Mouse (Mus musculus) heart, adult 9 months (tissue): ENCODE data around the gene Ttc28.

Source experiments
- DNase-seq, 2 experiments: peaks; one replicate each; pipeline ENCODE4 v3.0.0; 2022; ENCODE audit warnings: low spot score in 2 of 2

Ttc28 gene

GRCm38 (mm10) chr5:111270246-111271002 lies 390.8 kb downstream of the Ttc28 start:
- no peak for DNase-seq

GRCm38 (mm10) chr5:111273589-111273988 lies 394.0 kb downstream of the Ttc28 start:
- peak; percentile 68 to 84 for DNase-seq

GRCm38 (mm10) chr5:111274948-111275347 lies 395.3 kb downstream of the Ttc28 start:
- no peak for DNase-seq

GRCm38 (mm10) chr5:111284420-111285175 lies 405.0 kb downstream of the Ttc28 start:
- no peak for DNase-seq

DNA sequence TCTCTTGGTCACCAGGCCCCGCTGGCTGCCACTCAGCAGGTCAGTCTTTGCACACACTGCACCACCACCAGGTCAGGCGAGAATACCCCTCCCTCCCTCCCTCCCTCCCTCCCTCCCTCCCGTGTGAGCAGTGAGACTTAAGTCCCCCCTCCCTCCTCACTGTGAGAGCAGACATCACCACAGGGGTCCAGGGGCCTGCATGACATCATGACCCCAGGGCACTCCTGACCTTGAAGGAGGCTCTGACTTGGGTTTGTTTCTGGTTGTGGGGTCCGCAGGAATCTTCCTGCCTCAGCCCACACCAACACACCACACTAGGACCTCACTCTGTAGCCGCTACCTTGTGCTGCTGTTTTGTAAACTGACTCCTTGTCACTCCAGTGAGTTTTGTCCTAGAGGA lies 408.0 kb downstream of the Ttc28 start:
- DNase-seq, result no peak

DNA sequence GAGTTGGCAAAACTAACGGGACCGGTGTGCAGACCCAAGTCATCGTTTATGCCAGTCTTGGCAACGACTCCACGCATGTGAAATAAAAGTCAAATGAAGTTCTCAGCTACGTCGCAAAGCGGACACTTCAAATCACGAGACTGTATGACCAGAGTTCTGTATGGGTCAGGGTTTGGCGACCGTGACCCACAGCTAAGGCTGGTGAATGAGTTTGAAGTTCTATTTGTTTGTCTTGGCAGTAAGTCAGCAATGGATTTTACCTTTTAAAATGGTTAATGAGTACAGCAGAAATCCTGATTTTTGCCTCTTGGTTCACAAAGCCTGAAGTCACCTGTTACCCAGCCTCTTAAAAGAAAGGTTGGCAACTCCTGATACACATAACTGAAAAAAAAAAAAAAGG lies 408.9 kb downstream of the Ttc28 start:
- DNase-seq, result no peak

DNA sequence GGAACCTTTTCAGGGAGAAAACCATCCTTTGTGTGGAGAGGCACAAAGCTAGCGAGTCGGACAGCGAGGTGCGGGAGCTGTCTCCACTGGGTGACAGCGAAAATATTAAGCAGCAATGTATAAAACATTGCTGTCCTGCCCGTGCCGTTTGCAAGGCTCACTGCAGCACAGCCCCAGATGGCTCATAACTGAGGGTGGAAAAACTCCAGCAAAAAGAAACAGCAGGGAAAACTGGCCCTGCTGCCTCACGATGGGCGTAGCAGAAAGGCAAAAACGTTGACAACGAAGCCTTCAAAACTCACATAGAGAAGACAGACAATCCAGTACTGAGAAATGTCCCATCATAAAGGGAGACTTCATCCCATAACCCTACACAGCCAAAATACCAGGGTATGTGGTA lies 410.5 kb downstream of the Ttc28 start:
- DNase-seq, result no peak

- DNase-seq, result no peak
These were observed 412.0 kb downstream of the Ttc28 start for GRCm38 (mm10) chr5:111291639-111292038.

DNA sequence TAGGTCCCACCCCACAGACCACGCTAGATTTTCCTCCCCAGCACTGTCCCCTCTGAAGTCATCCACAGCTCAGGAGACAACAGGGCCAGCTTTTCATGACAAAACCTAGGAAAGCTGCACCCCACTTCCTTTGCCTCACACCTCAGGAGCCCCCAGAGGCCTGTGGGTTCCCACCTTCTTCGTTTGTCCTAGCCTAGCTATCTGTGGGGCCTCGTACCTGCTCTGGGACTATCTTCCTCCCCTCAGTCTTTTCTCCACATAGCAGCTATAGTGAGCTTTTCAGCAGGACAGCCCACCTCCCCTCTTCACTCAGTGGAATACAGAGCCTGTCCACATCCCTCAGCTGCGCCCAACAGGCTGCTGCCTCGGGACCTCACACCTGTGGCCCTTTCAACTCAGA lies 418.2 kb downstream of the Ttc28 start:
- no peak for DNase-seq

- no peak for DNase-seq
These were observed 419.1 kb downstream of the Ttc28 start for GRCm38 (mm10) chr5:111298706-111299105.

GRCm38 (mm10) chr5:111300776-111301175 lies 421.2 kb downstream of the Ttc28 start:
- DNase-seq, result no peak

- DNase-seq, result no peak
These were observed 422.1 kb downstream of the Ttc28 start for GRCm38 (mm10) chr5:111301736-111302135.

- DNase-seq, result no peak
These were observed 425.1 kb downstream of the Ttc28 start for GRCm38 (mm10) chr5:111304730-111305129.

DNA sequence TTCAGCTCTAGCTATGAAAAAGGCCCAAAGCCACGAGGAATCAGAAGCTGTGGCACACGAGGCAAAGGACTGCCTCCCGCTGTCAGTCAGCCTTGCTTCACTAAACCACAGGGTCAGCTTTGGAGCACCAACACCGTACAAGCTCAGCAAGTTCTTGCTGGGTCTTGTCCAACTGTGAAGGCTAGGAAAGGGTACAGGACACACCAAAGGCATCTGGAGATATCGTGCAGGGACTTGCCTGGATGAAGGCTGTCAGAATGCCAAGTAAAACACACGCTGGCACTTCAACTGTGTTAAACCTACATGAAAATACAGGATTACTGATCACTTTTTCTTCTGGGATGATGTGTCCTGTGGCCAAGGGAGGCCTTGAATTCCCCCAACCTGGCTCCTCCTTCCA lies 430.6 kb downstream of the Ttc28 start:
- no peak for DNase-seq

- DNase-seq, result no peak
These were observed 434.2 kb downstream of the Ttc28 start for GRCm38 (mm10) chr5:111313833-111314232.

GRCm38 (mm10) chr5:111315061-111315460 lies 435.5 kb downstream of the Ttc28 start:
- DNase-seq, result no peak

- DNase-seq, result no peak
These were observed 437.9 kb downstream of the Ttc28 start for GRCm38 (mm10) chr5:111317526-111317925.

GRCm38 (mm10) chr5:111318946-111319345 lies 439.3 kb downstream of the Ttc28 start:
- no peak for DNase-seq

DNA sequence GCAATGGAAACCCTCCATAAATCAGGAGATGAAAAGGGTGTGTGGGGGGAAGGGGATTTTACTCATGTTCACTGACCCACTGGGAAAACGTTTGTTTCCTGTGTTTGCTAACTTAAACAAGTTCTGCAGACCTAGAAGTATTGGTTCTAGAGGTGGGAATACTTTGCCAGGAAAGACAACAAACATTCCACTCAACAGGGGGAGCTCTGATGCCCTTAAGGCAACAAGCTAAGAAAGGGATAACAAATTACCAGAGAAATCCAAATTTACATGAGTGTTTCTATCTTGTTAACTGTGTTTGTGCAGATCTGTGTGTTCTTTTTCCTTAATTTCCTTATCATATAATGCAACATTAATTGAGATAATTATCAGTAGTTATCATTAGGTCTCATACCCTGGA lies 446.2 kb downstream of the Ttc28 start:
- DNase-seq, result no peak

DNA sequence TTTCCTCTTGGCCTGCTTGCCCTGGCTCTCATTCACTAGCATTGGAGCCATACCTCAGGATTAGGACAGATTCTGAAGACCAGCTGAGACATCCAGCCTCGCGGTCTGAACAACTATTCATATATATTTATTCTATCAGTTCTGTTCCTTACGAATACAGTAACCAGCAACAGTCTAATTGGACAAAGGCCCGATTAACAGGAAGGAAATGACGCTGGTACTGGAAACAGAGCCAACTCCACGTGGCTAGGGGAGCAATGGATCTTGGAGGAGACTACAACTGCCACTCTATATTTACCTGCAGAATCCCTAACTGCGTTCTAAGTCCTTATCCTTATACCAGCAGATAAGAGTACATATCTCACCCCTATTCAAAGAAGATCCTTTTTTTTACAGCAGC lies 447.8 kb downstream of the Ttc28 start:
- no peak for DNase-seq

DNA sequence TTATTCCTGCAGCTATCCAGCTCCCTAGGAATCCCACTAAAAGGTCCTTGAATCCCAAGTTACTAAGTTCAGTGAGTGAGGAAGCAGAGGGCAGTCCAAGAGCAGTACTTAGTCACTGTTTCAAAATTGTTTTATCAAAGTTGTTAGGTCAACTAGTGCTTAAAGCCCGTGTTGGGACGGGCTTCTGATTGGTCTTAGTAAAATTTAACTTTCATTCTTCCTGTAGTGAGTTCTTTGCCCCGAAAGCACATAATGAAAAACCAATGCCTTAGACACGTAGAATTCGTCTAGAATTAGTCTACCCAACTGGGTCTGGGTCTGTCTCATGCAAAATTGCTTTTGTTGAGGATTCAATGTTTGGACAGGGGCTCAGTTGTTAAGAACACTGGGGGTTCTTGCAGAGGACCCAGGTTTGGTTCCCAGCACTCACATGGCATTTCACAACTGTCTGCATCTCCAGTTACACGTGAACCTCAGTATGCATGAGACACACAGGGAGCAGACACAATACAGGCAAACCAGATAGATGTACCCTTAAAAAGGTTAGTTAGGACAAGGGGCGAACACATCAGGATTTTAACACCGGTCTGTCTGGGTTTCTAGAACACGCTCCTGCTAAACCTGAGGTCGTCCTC lies 450.3 kb downstream of the Ttc28 start:
- peak in 1 of 2 experiments; percentile 9 for DNase-seq

GRCm38 (mm10) chr5:111330417-111331098 lies 451.0 kb downstream of the Ttc28 start, which contains the start of gene Pitpnb:
Gene Pitpnb, plus strand, starts transcription at chr5:111330763.
- peak; percentile 98 for DNase-seq
